Mouse (Mus musculus): ENCODE measurements around the gene Cdc25b. TPM values are rescaled to one million over a fixed set of nuclear protein-coding genes. Genes with fewer than 3 reads are reported as not detected.

The Cdc25b gene
- polyA plus RNA-seq, 1 experiment from 2014 or later: 115 TPM

- Histone ChIP-seq H3K27me3 (ENCODE audit: control insufficient read depth, insufficient read depth, low read length) (peaks cover 32% of the 10 kb centered on the region), H3K4me1 (ENCODE audit: control insufficient read depth, insufficient read depth, low read length) (peaks cover 10% of the 10 kb centered on the region), H3K9ac (ENCODE audit: low read length) (no peak overlapping the region), H3K4me2 (ENCODE audit: low read depth) (no peak overlapping the region), H3K9me3 (ENCODE audit: control insufficient read depth, low read length) (no peaks in the 10 kb centered on the region), H3K27ac (ENCODE audit: low read depth, low read length) (no peak overlapping the region), H3K36me3 (ENCODE audit: control insufficient read depth, insufficient read depth, low read length) (no peaks in the 10 kb centered on the region; the same call in 1 of the 2 replicates), H3K4me3 (ENCODE audit: low read depth, low read length) (no peak overlapping the region)
- 7% methylated on average over 9 of the region's 9 CpGs for WGBS
- no peak for DNase-seq (ENCODE audit: low spot score)
- no peak for ATAC-seq (ENCODE audit: insufficient read depth, low FRiP score, low TSS enrichment)
Measured at GRCm38 (mm10) chr2:131170936-131171335, 15.8 kb upstream of the Cdc25b start.

DNA sequence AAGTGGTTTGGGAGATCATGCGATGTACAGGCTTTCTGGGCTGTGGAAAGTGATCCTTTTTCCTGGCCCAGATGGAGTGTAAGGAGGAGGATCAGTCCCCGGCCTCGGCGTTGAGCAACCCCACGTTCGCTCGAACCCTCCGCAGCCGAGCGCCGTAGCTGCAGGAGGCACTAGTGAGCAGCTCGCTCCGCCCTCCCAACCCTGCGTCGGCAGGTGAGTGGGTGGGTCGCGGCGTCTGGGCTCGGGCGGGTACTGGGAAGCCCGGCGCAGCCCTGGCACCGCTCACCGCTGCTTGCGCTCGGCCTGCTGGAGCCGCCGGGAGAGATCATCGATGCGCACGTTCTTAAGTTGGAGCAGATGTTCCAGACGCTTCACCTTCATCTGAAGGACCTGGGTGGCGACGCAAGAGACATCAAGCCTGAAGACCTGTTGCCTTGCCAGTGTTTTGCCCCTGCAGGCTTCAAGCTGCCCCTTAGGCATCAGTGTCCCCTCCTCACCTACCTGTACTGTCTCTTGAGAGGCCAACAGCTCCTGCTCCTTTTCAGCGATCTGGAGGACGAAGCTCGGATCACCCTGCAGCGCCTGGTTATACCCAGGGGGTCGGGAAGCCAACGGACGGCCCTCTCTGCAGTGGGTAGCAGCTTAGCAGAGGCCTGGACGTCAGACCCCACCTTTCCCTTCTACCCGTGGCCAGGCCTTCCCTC is 15.2 kb upstream of the Cdc25b start:
- peaks cover 32% of the 10 kb centered on the region for H3K27me3 ChIP-seq (ENCODE audit: control insufficient read depth, insufficient read depth, low read length)
- 3% methylated on average over 43 of the region's 43 CpGs for WGBS
- no peak for DNase-seq (ENCODE audit: low spot score)
- H3K9ac ChIP-seq (ENCODE audit: low read length): no peak overlapping the region
- no peak for ATAC-seq (ENCODE audit: insufficient read depth, low FRiP score, low TSS enrichment)
- H3K9me3 ChIP-seq (ENCODE audit: control insufficient read depth, low read length): no peaks in the 10 kb centered on the region
- no peak overlapping the region for H3K27ac ChIP-seq (ENCODE audit: low read depth, low read length)
- peak overlapping the region; percentile 26; the same call in 1 of the 2 replicates for H3K4me2 ChIP-seq (ENCODE audit: low read depth)
- H3K4me1 ChIP-seq (ENCODE audit: control insufficient read depth, insufficient read depth, low read length): peaks cover 12% of the 10 kb centered on the region
- H3K4me3 ChIP-seq (ENCODE audit: low read depth, low read length): 0 out of 2 replicates have a peak overlapping the region, but pooled peaks have one; percentile 10
- H3K36me3 ChIP-seq (ENCODE audit: control insufficient read depth, insufficient read depth, low read length): no peaks in the 10 kb centered on the region; the same call in 1 of the 2 replicates

GRCm38 (mm10) chr2:131172322-131172721 is 14.4 kb upstream of the Cdc25b start:
- DNase-seq (ENCODE audit: low spot score): no peak
- Histone ChIP-seq H3K9ac (ENCODE audit: low read length) (no peak overlapping the region), H3K4me2 (ENCODE audit: low read depth) (no peak overlapping the region), H3K4me1 (ENCODE audit: control insufficient read depth, insufficient read depth, low read length) (peaks cover 19% of the 10 kb centered on the region), H3K27me3 (ENCODE audit: control insufficient read depth, insufficient read depth, low read length) (peaks cover 32% of the 10 kb centered on the region), H3K36me3 (ENCODE audit: control insufficient read depth, insufficient read depth, low read length) (no peaks in the 10 kb centered on the region; the same call in 1 of the 2 replicates), H3K4me3 (ENCODE audit: low read depth, low read length) (no peak overlapping the region), H3K27ac (ENCODE audit: low read depth, low read length) (no peak overlapping the region), H3K9me3 (ENCODE audit: control insufficient read depth, low read length) (no peaks in the 10 kb centered on the region)
- 37% methylated on average over 9 of the region's 9 CpGs for WGBS
- ATAC-seq (ENCODE audit: insufficient read depth, low FRiP score, low TSS enrichment): no peak

DNA sequence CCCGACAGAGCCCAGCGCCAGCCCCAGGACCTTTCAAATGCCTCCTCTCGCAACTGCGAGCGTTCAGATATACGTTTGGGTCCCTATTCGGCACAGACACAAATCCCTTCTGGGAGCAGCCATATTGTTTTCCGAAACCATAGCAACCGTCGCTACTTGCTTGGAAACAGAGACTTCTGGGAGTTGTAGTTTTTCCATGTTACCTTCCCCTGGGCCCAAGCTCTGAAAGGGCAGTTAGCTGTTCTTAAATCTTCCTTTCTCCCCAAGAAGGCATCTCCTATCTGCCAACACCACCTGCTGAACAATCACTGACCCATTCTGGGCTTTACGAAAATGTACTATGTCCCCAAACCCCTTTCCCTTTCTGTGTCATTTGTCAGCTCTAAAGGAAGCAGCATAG is 12.0 kb upstream of the Cdc25b start:
- peaks cover 32% of the 10 kb centered on the region for H3K27me3 ChIP-seq (ENCODE audit: control insufficient read depth, insufficient read depth, low read length)
- H3K9ac ChIP-seq (ENCODE audit: low read length): no peak overlapping the region
- ATAC-seq (ENCODE audit: insufficient read depth, low FRiP score, low TSS enrichment) (peak; percentile 54), DNase-seq (ENCODE audit: low spot score) (peak; percentile 67)
- H3K9me3 ChIP-seq (ENCODE audit: control insufficient read depth, low read length): no peaks in the 10 kb centered on the region
- no peak overlapping the region for H3K27ac ChIP-seq (ENCODE audit: low read depth, low read length)
- WGBS: 6% methylated on average over 11 of the region's 11 CpGs
- H3K4me2 ChIP-seq (ENCODE audit: low read depth): peak overlapping the region; percentile 74
- peaks cover 36% of the 10 kb centered on the region for H3K4me1 ChIP-seq (ENCODE audit: control insufficient read depth, insufficient read depth, low read length)
- H3K36me3 ChIP-seq (ENCODE audit: control insufficient read depth, insufficient read depth, low read length): peaks cover 2% of the 10 kb centered on the region
- peak overlapping the region; percentile 31 for H3K4me3 ChIP-seq (ENCODE audit: low read depth, low read length)

DNA sequence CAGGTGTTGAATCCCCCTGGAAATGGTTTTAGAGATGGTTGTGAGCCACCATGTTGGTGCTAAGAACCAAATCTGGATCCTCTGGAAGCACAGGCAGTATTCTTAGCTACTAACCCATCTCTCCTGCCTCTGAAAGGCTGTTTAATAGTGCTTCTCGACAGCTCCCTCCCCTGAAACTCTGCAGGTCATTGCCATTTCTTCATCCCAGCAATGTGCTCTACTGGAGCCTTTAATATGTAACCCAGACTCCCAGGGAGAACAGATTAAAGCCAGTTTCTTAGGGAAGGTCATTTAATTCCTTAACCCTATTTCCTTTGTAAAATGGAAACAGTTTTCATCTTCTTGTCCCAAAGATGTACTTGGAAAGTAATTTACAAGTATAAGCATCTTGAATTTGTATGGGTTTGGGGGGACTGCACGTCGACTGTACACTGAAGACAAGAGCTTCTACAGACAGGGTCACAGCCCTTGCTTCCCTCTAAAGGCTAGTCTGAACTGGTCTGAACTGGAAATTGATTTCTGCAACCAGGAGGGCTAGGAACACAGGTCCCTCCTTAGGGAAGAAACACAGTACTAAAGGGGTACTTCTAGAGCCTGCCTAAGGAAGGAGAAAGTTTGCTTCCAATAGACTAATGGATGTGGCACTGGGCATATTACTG is 11.3 kb upstream of the Cdc25b start:
- Histone ChIP-seq H3K4me1 (ENCODE audit: control insufficient read depth, insufficient read depth, low read length) (peaks cover 36% of the 10 kb centered on the region), H3K9me3 (ENCODE audit: control insufficient read depth, low read length) (no peaks in the 10 kb centered on the region), H3K27me3 (ENCODE audit: control insufficient read depth, insufficient read depth, low read length) (peaks cover 32% of the 10 kb centered on the region), H3K4me3 (ENCODE audit: low read depth, low read length) (no peak overlapping the region), H3K36me3 (ENCODE audit: control insufficient read depth, insufficient read depth, low read length) (peaks cover 2% of the 10 kb centered on the region), H3K9ac (ENCODE audit: low read length) (no peak overlapping the region), H3K27ac (ENCODE audit: low read depth, low read length) (no peak overlapping the region), H3K4me2 (ENCODE audit: low read depth) (no peak overlapping the region)
- ATAC-seq (ENCODE audit: insufficient read depth, low FRiP score, low TSS enrichment) (no peak), DNase-seq (ENCODE audit: low spot score) (no peak)
- WGBS: 72% methylated on average over 3 of the region's 3 CpGs

DNA sequence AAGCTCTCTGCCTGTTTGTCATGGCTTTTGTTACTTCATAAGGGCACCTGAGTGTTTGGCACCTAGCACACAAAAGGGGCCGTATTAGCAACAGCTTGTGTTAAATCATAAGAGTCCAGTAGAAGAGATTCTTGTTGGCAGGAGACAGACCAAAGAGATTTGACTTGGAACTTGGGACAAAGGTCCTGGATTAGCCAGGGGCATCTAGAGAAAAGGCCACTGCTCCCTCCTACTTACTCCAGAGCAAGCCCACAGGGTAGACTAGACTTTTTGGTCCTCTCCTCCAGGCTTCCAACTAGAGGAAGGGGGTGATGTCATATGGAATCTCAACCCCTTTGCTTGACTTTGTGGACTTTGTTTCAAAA is 10.8 kb upstream of the Cdc25b start:
- WGBS: 86% methylated on average over 1 of the region's 1 CpGs
- Histone ChIP-seq H3K27ac (ENCODE audit: low read depth, low read length) (no peak overlapping the region), H3K4me1 (ENCODE audit: control insufficient read depth, insufficient read depth, low read length) (peaks cover 36% of the 10 kb centered on the region), H3K36me3 (ENCODE audit: control insufficient read depth, insufficient read depth, low read length) (peaks cover 2% of the 10 kb centered on the region), H3K27me3 (ENCODE audit: control insufficient read depth, insufficient read depth, low read length) (peaks cover 27% of the 10 kb centered on the region), H3K4me2 (ENCODE audit: low read depth) (no peak overlapping the region), H3K4me3 (ENCODE audit: low read depth, low read length) (no peak overlapping the region), H3K9me3 (ENCODE audit: control insufficient read depth, low read length) (no peaks in the 10 kb centered on the region), H3K9ac (ENCODE audit: low read length) (no peak overlapping the region)
- no peak for ATAC-seq (ENCODE audit: insufficient read depth, low FRiP score, low TSS enrichment)
- no peak for DNase-seq (ENCODE audit: low spot score)

GRCm38 (mm10) chr2:131176491-131176890 is 10.3 kb upstream of the Cdc25b start:
- Histone ChIP-seq H3K36me3 (ENCODE audit: control insufficient read depth, insufficient read depth, low read length) (peaks cover 2% of the 10 kb centered on the region), H3K4me3 (ENCODE audit: low read depth, low read length) (peak overlapping the region; percentile 13; the same call in 1 of the 2 replicates), H3K9ac (ENCODE audit: low read length) (no peak overlapping the region), H3K27ac (ENCODE audit: low read depth, low read length) (no peak overlapping the region), H3K27me3 (ENCODE audit: control insufficient read depth, insufficient read depth, low read length) (peaks cover 21% of the 10 kb centered on the region), H3K4me1 (ENCODE audit: control insufficient read depth, insufficient read depth, low read length) (peaks cover 30% of the 10 kb centered on the region), H3K9me3 (ENCODE audit: control insufficient read depth, low read length) (no peaks in the 10 kb centered on the region), H3K4me2 (ENCODE audit: low read depth) (peak overlapping the region; percentile 22; the same call in 1 of the 2 replicates)
- 57% methylated on average over 5 of the region's 5 CpGs for WGBS
- no peak for ATAC-seq (ENCODE audit: insufficient read depth, low FRiP score, low TSS enrichment)
- no peak for DNase-seq (ENCODE audit: low spot score)

DNA sequence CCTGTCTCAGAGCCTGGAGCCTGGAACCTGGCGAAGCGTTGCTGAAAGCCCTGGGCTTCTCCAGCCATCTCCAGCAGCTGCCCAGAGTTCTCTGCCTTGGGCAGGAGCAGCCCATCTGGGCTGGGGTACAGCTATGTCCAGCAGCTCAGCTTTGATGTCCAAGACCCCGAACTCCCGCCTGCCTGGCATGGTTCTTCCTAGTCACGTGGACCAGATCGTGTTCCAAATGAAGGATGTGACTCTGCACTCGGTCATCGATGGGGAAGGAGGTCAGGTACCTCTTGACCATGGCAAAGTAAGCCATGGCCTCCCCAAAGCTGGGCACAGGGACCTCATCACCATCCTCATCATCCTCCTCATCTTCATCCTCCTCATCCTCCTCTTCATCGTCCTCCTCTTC is 8.8 kb upstream of the Cdc25b start:
- peaks cover 30% of the 10 kb centered on the region for H3K4me1 ChIP-seq (ENCODE audit: control insufficient read depth, insufficient read depth, low read length)

More for the DNA sequence above, 8.8 kb upstream of the Cdc25b start:
- DNase-seq (ENCODE audit: low spot score) (no peak), ATAC-seq (ENCODE audit: insufficient read depth, low FRiP score, low TSS enrichment) (no peak)
- H3K9ac ChIP-seq (ENCODE audit: low read length): peak overlapping the region; percentile 20
- peak overlapping the region; percentile 96 for H3K4me2 ChIP-seq (ENCODE audit: low read depth)
- 84% methylated on average over 9 of the region's 9 CpGs for WGBS
- no peaks in the 10 kb centered on the region for H3K9me3 ChIP-seq (ENCODE audit: control insufficient read depth, low read length)
- H3K27ac ChIP-seq (ENCODE audit: low read depth, low read length): no peak overlapping the region
- H3K27me3 ChIP-seq (ENCODE audit: control insufficient read depth, insufficient read depth, low read length): peaks cover 10% of the 10 kb centered on the region
- H3K4me3 ChIP-seq (ENCODE audit: low read depth, low read length): peak overlapping the region; percentile 90
- peaks cover 2% of the 10 kb centered on the region; the same call in 1 of the 2 replicates for H3K36me3 ChIP-seq (ENCODE audit: control insufficient read depth, insufficient read depth, low read length)
